Mouse (Mus musculus) spleen, postnatal 14 days (tissue): ENCODE data around the gene Troap.

Experiments
- DNase-seq, 2 experiments: peaks; one replicate each; pipeline ENCODE4 v3.0.0; 2021 to 2022; ENCODE audit warnings: low spot score in 2 of 2

The Troap gene

DNA sequence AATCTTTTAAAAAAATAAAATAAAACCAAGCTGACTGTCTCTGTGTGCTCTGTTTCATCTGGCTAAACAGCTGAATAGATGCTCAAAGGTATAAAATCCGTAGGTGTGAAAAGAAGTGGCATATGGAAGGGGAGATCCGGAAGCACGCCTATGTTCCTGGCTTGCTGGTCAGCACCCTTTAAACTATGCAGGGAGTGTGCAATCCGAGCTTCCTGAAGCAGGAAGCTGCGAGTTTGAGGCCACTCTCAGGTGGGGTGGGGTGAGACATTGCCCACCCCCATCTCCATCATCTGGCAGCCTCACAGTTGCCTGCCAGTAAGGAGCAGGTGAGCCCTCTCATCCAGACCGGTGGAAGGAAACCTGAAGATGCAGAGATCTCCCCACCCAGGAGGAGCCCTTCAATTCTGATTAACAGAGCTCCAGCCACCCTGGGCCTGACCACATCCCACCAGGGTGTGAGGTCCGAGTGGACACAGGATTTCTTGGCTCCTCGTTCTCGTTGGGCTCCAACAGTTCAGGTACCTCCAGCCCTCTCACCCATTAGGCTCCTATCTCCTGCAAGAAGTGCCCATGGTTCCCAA, at the start of gene Troap:
Troap (plus strand) TSS at position 557 of the 581 bp plus-strand sequence.
- no peak for DNase-seq

DNA sequence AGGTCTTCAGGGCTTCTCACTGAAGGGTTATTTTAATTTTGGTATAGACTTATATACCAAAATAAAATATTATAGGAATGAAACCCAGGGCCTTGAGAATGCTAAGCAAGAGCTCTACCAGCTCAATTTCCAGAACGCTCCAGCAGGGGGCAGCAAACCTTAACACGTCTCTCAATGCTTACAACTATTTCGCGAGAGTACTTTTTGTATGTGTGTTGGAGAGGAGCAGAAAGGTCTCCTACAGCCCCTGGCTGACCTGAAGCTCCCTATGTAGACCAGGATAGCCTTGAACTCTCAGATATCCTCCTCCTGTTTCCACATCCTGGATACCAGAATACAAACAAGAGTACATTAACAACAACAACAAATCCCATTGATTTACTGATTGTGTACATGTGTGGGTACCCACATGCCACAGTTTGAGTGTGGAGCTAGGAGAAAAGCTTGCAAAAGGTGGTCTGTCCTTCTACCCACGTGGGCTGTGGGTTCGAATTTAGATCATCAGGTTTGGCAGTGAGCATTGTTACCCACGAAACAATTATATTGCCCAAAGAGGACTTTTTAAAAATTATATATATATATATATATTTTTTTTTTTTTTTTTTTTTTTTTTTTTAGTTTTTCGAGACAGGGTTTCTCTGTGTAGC, 49.6 kb upstream of the Troap start:
- peak; percentile 64 to 80 for DNase-seq

DNA sequence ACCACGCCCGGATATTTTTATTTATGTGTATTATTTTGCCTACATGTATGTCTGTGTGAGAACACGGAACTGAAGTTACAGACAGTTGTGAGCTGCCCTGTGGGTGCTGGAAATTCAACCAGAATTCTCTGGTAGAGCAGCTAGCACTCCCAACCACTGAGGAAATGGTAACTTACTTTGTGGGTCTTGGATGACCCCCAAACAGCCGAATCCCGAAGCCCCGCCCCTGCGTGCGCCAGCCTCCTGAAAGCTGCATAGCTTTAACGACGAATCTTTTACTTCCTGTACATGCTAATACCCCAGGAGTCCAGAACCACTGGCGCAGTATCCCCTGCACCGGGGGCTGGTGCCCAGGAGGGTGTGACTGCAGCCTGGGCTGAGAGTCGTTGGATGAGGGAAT, 49.0 kb upstream of the Troap start:
- DNase-seq: no peak

DNA sequence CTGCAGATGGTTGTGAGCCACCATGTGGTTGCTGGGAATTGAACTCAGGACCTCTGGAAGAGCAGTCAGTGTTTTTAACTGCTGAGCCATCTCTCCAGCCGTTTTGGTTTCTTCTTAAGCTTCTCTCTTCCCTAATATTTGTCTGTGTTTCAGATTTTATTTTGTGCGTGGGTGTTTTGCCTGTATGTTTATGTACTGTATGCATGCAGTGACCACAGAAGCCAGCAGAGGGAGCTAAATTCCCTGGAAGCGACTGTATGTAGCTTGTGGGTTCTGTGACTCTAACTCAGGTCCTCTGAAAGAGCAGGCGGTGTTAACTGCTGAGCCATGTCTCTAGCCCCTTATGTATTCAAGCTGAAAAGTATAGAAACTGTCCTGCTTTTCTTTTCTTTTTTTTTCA, 48.1 kb upstream of the Troap start:
- DNase-seq: peak in 1 of 2 experiments; percentile 52

DNA sequence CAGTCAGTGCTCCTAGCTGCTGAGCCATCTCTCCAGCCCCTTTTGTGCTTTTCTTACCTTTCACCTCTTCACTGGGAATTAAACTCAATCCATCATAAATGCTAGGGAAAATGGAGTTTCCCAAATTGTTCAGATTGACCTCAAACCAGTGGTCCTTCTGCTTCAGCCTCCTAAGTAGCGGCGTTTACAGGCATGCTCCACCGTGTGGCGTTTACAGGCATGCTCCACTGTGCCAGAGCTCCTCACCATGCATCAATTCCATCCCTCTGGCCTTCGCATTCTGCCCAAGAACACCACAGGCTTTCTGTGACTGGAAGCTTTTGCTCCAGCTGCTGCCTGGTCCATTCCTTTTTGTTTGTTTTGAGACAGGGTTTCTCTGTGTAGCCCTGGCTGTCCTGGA, 47.3 kb upstream of the Troap start:
- no peak for DNase-seq

DNA sequence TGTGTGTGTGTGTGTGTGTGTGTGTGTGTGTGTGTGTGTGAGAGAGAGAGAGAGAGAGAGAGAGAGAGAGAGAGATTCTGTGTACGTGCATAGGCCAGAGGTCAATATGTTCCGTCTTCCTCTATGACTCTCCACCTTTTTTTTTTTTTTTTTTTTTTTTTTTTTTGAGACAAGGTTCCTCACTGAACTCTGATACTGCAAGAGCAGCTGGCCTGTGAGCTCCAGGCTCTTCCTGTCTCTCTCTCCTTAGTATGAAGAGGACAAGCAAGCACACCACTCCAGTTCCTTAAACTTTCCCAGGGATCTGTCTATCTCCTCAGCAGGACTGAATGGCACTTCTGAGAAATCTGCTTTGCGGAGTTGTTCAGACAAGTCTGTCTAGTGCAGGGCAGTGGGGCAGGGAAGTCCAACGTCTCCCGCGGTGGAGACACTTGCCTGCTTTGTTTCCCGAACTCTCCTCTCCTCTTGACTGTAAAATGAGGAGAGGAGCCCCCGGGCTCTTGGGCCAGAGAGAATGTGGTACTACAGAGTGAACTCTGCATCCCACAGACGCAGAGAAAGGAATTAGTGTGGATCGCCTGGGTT, 45.4 kb upstream of the Troap start:
- DNase-seq: no peak

DNA sequence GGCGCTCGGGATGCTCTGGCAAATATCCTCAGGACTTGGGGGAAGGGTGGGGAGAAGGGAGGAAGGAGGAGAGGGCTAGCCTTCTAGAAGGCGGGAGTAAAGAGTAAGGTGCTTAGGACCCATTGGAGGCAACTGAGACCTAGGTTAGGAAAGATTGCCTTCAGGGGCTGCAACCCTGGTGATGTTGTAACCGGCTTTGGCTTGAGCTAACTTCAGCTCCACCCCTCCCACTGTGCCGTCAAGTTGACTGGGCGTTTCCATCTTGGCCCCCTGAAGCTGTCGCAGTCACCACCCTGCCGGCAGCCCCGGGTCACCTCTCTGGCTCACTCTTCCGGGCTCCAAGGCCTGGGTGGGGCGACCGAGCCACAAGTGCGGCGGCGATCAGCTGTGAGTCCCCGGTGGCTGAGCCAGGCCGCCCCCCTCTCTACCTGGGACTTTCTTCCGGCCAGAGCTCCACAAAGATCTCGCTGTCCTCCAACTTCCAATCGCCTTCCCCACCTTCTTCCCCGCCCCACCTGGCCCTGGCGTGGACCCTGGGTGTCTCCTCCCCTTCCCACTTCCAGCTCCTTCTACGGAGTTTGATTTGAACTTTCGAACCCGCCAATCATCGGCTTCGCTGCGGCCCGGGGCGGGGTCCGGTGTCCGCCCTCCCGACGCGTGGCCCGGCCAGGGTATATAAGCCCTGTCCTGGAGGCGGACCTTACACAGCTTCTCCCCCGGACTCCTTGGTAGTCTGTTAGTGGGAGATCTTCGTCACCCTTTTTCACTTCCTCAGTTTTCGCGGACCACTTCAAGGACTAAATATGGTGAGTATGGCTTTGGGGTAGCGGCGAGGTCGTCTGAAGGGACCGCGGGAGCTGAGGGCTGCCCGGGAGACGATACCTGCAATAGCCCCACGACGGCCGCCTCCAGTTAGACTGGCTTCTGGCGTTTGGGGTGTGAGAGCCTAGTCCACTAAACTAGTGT, 44.5 kb upstream of the Troap start, which contains the start of gene Tuba1c:
Tuba1c (plus strand) TSS at position 273 of the 966 bp plus-strand sequence.
- DNase-seq: peak; percentile 93 to 95

DNA sequence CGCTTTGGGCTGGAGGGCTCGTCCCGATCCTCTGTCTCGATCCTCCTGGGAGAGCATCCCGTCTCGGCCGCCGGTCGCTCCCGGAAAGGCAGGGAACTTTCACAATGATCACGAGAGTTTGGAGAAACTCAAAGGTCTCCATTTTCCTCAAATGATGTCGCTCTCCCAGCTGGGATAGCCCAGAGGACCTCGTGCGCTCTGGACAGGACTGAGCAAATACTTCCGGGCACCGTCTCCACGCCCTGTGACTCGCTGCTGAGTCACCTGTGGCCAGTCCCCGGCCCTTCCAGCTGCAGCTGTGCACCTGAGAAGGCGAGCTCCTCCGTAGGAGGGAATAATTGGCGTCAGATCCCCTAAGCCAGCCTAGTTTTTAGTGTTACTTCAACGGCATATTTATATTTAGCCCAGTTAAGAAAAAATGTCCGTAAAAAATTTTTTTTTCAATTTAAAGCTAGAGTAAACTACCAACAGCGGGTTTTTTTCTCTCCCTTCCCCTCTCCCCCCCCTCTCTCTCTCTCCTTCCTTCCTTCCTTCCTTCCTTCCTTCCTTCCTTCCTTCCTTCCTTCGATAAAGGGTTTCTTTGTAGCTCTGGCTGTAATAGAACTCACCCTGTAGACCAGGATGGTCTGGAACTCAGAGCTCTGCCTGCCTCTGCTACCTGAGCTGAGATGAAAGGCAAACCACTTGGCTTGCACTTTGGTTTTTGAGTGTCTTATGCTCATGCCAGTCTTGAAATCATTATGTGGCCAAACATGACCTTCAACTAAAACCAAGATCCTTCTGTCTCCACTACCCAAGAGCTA, 43.6 kb upstream of the Troap start:
- DNase-seq: peak; percentile 44 to 55

DNA sequence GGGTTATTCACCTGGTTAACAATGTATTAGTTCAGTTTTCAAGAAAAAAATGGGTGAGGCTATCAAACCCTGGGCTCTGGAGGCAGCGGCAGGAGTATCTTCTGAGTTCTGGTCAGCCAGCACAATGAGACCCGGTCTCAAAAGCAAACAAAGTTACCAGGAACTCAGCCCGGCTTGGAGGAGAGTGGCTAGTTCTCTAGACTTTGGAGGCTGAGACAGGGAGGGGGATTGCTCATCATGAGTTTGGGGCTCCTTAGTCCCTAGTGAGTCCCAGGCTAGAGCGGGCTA, 43.0 kb upstream of the Troap start:
- DNase-seq: no peak

DNA sequence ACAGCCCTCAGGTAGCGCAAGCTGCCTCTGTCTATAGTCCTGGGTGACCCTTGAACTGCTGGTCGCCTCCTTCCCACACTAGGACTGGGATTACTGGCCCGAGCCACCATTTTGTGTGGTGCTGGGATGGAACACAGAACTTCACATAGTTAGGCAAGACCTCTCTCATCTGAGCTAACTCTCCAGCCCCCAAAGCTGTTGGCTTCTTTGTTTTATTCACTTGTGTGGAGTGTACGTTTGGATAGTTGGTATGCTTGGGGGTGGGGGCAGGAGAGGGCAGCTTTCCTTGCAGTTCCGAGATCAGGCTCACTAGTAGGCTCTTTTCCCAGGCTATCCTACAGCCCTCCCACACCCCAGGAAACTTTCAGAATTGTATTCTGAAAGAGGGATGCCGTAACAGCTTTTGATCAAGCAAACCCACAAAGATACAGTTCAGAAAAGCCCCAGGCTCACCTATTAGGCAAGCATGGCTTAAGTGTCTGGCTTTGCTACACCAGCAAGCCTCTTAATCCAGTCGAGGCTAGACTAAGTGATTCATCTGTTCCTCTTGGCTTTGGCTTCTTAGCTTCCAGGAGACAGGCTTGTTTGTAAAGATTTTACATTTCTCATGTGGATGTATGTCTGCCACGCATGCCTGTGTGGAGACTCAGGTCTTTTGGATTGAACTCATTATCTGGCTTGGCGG, 42.2 kb upstream of the Troap start:
- DNase-seq: no peak

DNA sequence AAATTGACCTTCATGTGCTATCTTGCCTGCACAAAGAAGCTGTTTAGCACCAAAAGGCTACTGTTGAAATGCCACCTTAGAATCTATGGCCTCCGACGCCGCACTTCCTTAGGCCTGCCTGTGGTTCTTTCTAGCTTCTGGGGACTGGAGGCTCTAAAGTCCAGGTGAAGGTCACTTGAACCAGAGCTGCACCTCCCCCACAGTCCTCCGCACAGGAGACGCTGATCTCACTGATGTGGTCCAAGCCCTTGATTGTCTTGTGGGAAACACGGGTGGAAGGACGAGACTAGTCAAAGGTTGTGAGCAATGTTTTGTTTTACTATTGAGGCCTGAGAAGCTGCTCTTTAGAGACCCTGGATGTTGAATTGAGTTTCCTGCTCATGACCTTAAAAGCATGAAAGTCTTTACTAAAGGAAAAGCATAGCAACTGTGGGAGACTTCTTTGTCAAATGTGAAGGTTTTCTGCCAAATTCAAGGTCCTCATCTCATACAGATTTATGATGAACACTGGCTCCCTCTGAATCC, 41.6 kb upstream of the Troap start:
- DNase-seq: no peak

DNA sequence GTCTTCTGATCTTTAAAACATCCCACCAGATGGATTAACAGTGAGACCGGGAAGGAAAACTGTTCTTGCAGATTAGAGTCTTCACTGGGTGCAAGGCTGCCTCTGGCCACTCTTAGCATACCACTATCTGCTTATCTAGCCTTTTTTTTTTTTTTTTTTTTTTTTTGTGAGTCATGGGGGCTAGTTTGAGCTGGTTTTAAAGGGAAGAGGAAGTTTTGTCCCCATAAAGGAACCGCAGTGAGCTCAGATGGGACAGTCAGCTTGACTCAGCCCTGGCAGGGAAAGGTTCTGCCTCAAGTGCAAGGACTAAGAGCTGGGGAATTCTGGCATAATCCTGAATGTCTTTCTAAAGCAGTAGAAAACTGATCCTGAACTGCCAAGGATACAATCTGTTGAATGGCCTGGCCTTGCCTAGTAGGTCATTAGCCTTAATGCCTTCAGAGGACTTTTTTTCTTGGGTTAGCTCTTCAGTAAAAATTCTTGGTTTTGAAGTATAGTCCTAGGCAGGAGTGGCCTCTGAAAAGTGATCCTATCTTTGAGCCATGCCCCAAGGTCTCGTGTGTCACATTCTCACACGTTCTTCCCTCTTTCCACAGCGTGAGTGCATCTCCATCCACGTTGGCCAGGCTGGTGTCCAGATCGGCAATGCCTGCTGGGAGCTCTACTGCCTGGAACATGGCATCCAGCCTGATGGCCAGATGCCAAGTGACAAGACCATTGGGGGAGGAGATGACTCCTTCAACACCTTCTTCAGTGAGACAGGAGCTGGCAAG, 40.7 kb upstream of the Troap start:
- no peak for DNase-seq

DNA sequence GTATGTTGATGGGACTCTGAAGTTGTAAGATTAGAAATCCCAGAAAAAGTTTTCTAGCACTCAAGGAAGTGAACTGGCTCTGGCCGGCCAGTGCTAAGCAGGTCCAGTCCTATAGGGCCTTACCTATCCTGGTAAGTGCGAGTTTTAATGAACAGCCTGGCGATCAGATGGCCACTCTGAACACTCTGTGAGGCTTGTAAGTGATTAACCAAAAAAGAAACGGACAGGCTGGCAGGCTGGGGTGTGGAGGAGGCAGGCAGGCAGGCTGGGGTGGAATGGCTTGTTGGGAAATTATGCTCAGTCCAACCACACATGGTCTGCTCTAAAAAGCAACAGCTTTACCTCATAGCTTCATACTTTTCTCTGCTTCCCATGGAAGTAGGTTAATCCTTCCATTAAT, 38.9 kb upstream of the Troap start:
- DNase-seq: no peak

DNA sequence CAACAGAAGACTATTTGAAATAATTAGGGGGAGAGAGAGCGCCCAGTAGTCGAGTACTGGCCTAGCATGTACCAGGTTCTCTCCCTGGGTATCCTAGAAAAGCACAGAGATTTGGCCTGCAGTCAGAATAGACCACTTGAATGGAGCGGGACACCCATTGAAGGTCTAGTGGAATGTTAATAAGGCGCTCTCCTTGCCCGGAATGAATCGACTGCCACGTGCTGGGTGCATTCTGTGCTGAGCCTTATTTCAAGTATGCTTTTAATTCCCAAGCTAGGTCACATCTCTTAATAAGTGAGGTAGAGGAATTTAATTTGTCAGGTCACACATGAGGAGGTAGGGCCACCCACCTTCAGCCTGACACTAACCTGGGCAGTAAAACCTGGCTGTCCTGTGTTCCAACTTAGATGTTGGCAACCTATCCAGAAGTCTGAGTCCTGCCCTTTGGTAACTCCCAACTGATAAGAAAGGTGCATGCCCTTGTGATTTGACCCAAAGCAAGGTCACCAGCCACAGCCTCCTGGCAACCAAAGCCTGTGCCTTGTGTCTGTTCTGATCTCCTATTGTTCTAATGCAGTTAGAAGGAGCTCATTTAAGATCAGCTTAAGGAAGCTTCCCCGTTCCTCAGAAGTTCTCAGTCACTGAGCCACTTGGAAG, 38.0 kb upstream of the Troap start:
- DNase-seq: no peak

DNA sequence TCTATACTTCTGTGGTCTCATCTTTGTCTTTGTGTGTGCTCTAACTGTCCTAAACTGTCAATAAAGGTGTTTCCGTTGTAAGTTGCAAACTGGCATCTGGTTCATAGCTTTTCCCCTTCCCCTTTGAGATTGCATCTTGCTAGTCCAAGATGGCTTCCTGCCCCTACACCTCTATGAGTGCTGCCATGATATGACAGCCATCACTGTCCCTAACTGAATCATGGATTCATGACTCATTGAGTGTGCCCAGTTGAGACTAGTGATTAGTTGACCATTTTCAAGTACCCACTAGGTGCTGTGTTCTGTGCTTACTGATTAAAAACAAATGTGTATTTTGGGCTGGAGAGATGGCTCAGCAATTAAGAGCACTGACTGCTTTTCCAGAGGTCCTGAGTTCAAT, 36.4 kb upstream of the Troap start:
- DNase-seq: no peak

DNA sequence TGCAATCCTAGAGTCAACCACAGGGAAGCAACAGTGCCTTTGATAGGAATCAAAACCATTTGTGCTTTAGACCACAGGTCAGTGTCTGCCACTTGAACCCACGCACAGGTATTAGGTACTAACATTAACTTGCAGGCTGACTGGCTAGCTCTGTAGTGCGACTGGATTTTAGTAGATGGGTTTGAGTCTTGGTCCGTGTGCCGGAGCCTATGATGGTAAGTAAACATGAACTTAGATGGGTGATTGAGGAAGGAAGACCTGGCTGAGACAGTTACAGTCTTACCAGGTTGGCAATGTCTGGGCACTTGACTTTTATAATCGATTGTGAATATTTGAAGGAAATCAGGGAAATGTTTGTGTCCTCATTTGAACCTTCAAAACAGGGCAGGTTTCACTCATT, 35.6 kb upstream of the Troap start:
- DNase-seq: no peak

DNA sequence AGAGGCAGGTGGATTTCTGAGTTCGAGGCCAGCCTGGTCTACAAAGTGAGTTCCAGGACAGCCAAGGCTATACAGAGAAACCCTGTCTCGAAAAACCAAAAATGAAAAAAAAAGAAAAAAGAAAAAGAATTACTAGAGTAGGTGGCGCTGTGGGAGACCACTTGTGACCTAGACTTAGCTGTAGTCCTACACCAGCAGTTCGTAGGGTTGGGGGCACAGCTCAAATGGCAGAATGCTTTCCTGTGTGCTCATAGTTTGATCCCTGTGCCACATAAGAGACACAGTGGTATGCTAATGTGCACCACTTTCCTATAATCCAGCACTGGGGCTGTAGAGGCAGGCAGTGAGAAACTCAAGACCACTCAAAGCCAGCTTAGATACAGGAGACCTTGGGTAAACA, 35.1 kb upstream of the Troap start:
- no peak for DNase-seq

DNA sequence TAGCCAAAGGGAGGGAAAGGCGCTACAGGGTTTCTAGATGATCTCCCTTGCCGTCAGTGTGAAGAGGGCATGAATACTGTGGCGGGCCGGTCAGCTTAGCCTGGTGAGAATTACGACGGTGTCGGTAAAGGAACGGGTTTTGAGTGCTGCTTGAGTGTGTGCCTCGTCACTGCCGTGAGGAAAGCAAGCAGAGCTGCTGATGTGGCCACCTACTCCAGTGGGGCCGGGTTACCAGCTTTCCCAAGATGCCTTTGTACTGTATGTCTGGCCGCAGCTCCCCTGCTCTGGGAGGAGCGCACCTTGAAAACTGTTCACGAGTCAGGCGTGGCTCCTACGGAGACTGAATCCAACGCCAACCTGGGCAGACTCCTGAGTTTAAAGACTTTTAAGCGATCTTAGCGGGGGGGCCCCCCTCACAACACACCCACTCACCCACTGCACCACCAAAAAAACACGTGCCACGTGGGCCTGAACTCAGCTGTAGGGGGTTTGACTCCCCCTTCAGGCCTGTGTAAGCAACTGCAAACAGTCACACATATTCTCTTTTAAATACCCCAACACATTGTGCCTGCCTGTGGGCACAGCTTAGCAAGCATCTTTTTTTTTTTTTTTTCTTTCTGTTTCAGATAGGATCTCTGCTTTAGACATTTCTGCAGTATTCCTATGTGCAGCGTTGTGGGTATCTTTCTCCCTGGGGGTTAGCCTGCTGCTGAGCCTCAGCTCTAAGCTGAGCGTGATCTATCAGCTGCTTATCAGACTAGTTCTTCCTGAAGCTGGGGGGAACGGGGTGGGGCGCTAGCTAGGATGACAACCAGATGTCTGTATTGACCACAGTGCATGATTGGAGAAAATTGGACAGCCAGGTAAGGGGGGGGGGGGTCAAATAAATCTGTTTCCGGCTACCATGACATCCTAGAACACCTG, 34.1 kb upstream of the Troap start:
- DNase-seq: no peak
